Mouse (Mus musculus): ENCODE results near the gene Mrpl33. TPM values are rescaled to one million over a fixed set of nuclear protein-coding genes. Genes with fewer than 3 reads are reported as not detected.

Gene Mrpl33
- polyA plus RNA-seq, 1 experiment from 2014 or later = 305 TPM

GRCm38 (mm10) chr5:31680183-31680582, 83.4 kb downstream of the Mrpl33 start:
- ATAC-seq (ENCODE audit: low read depth) = no peak
- Histone ChIP-seq H3K4me2 (ENCODE audit: low read depth, low read length) (no peak overlapping the region), H3K4me3 (ENCODE audit: low read depth, low read length) (no peak overlapping the region), H3K9me3 (ENCODE audit: control insufficient read depth, low read length) (no peaks in the 10 kb centered on the region), H3K27ac (replicated peaks; ENCODE audit: low read depth, low read length) (no peak overlapping the region), H3K9ac (ENCODE audit: low read depth, low read length) (no peak overlapping the region), H3K4me1 (ENCODE audit: control insufficient read depth, insufficient read depth, low read length) (no peaks in the 10 kb centered on the region), H3K27me3 (replicated peaks; ENCODE audit: control insufficient read depth, insufficient read depth, low read length) (no peaks in the 10 kb centered on the region), H3K36me3 (ENCODE audit: control insufficient read depth, insufficient read depth, low read length) (no peaks in the 10 kb centered on the region)
- 73% methylated on average over 4 of the region's 4 CpGs for WGBS
- DNase-seq (ENCODE audit: low spot score) = no peak

GRCm38 (mm10) chr5:31682305-31682704, 85.6 kb downstream of the Mrpl33 start:
- H3K4me2 ChIP-seq (ENCODE audit: low read depth, low read length) = no peak overlapping the region
- no peak for DNase-seq (ENCODE audit: low spot score)
- no peaks in the 10 kb centered on the region for H3K4me1 ChIP-seq (ENCODE audit: control insufficient read depth, insufficient read depth, low read length)
- H3K36me3 ChIP-seq (ENCODE audit: control insufficient read depth, insufficient read depth, low read length) = no peaks in the 10 kb centered on the region
- no peaks in the 10 kb centered on the region for H3K9me3 ChIP-seq (ENCODE audit: control insufficient read depth, low read length)
- no peak for ATAC-seq (ENCODE audit: low read depth)
- no peak overlapping the region for H3K9ac ChIP-seq (ENCODE audit: low read depth, low read length)
- WGBS = 91% methylated on average over 1 of the region's 1 CpGs
- H3K4me3 ChIP-seq (ENCODE audit: low read depth, low read length) = no peak overlapping the region
- H3K27me3 ChIP-seq (replicated peaks; ENCODE audit: control insufficient read depth, insufficient read depth, low read length) = no peaks in the 10 kb centered on the region
- no peak overlapping the region for H3K27ac ChIP-seq (replicated peaks; ENCODE audit: low read depth, low read length)

GRCm38 (mm10) chr5:31686040-31686439, 89.3 kb downstream of the Mrpl33 start:
- no peaks in the 10 kb centered on the region for H3K9me3 ChIP-seq (ENCODE audit: control insufficient read depth, low read length)
- no peak overlapping the region for H3K4me3 ChIP-seq (ENCODE audit: low read depth, low read length)
- no peak overlapping the region for H3K27ac ChIP-seq (replicated peaks; ENCODE audit: low read depth, low read length)
- no peak for DNase-seq (ENCODE audit: low spot score)
- no peak overlapping the region for H3K9ac ChIP-seq (ENCODE audit: low read depth, low read length)
- no peaks in the 10 kb centered on the region for H3K27me3 ChIP-seq (replicated peaks; ENCODE audit: control insufficient read depth, insufficient read depth, low read length)
- H3K4me2 ChIP-seq (ENCODE audit: low read depth, low read length) = no peak overlapping the region
- WGBS = 63% methylated on average over 2 of the region's 2 CpGs
- no peaks in the 10 kb centered on the region for H3K36me3 ChIP-seq (ENCODE audit: control insufficient read depth, insufficient read depth, low read length)
- no peak for ATAC-seq (ENCODE audit: low read depth)
- H3K4me1 ChIP-seq (ENCODE audit: control insufficient read depth, insufficient read depth, low read length) = no peaks in the 10 kb centered on the region

- H3K9me3 ChIP-seq (ENCODE audit: control insufficient read depth, low read length) = no peaks in the 10 kb centered on the region
- WGBS = 87% methylated on average over 3 of the region's 3 CpGs
- H3K9ac ChIP-seq (ENCODE audit: low read depth, low read length) = no peak overlapping the region
These were observed 91.2 kb downstream of the Mrpl33 start for GRCm38 (mm10) chr5:31687972-31688371.

GRCm38 (mm10) chr5:31693191-31693590, 96.5 kb downstream of the Mrpl33 start:
- ATAC-seq (ENCODE audit: low read depth) = no peak
- H3K27ac ChIP-seq (replicated peaks; ENCODE audit: low read depth, low read length) = no peak overlapping the region
- peak; percentile 81 for DNase-seq (ENCODE audit: low spot score)
- H3K9ac ChIP-seq (ENCODE audit: low read depth, low read length) = no peak overlapping the region
- H3K27me3 ChIP-seq (replicated peaks; ENCODE audit: control insufficient read depth, insufficient read depth, low read length) = no peaks in the 10 kb centered on the region
- H3K4me2 ChIP-seq (ENCODE audit: low read depth, low read length) = no peak overlapping the region
- no peaks in the 10 kb centered on the region for H3K36me3 ChIP-seq (ENCODE audit: control insufficient read depth, insufficient read depth, low read length)
- no peak overlapping the region for H3K4me3 ChIP-seq (ENCODE audit: low read depth, low read length)
- H3K9me3 ChIP-seq (ENCODE audit: control insufficient read depth, low read length) = no peaks in the 10 kb centered on the region
- peaks cover 5% of the 10 kb centered on the region for H3K4me1 ChIP-seq (ENCODE audit: control insufficient read depth, insufficient read depth, low read length)

More at GRCm38 (mm10) chr5:31687972-31688371, 91.2 kb downstream of the Mrpl33 start:
- H3K4me3 ChIP-seq (ENCODE audit: low read depth, low read length) = no peak overlapping the region
- DNase-seq (ENCODE audit: low spot score) (no peak), ATAC-seq (ENCODE audit: low read depth) (no peak)
- no peak overlapping the region for H3K27ac ChIP-seq (replicated peaks; ENCODE audit: low read depth, low read length)
- no peaks in the 10 kb centered on the region for H3K27me3 ChIP-seq (replicated peaks; ENCODE audit: control insufficient read depth, insufficient read depth, low read length)
- H3K4me2 ChIP-seq (ENCODE audit: low read depth, low read length) = no peak overlapping the region
- H3K4me1 ChIP-seq (ENCODE audit: control insufficient read depth, insufficient read depth, low read length) = no peaks in the 10 kb centered on the region; the same call in 1 of the 2 replicates
- H3K36me3 ChIP-seq (ENCODE audit: control insufficient read depth, insufficient read depth, low read length) = no peaks in the 10 kb centered on the region

GRCm38 (mm10) chr5:31696971-31697643, 100.4 kb downstream of the Mrpl33 start, which contains the start of gene Rbks:
Gene Rbks, minus strand, starts transcription at chr5:31697627.
- Histone ChIP-seq H3K4me1 (ENCODE audit: control insufficient read depth, insufficient read depth, low read length) (peaks cover 8% of the 10 kb centered on the region), H3K4me2 (ENCODE audit: low read depth, low read length) (peak within 1 kb of the TSS; percentile 83), H3K36me3 (ENCODE audit: control insufficient read depth, insufficient read depth, low read length) (no peaks in the 10 kb centered on the region), H3K4me3 (ENCODE audit: low read depth, low read length) (peak within 1 kb of the TSS; percentile 83), H3K9me3 (ENCODE audit: control insufficient read depth, low read length) (no peaks in the 10 kb centered on the region), H3K27me3 (replicated peaks; ENCODE audit: control insufficient read depth, insufficient read depth, low read length) (no peaks in the 10 kb centered on the region), H3K9ac (ENCODE audit: low read depth, low read length) (peak within 1 kb of the TSS; percentile 87), H3K27ac (replicated peaks; ENCODE audit: low read depth, low read length) (peak within 1 kb of the TSS; percentile 91)
- ATAC-seq (ENCODE audit: low read depth) = no peak; the same call in 1 of the 2 replicates
- whole genome bisulfite sequencing = 8% methylated on average over 17 of the region's 18 CpGs
- no peak for DNase-seq (ENCODE audit: low spot score)

GRCm38 (mm10) chr5:31697644-31698296, 101.0 kb downstream of the Mrpl33 start, which contains the start of gene Babam2:
Gene Babam2, plus strand, starts transcription at chr5:31697684.
- Histone ChIP-seq H3K4me3 (ENCODE audit: low read depth, low read length) (peak within 1 kb of the TSS; percentile 83), H3K27me3 (replicated peaks; ENCODE audit: control insufficient read depth, insufficient read depth, low read length) (no peaks in the 10 kb centered on the region), H3K27ac (replicated peaks; ENCODE audit: low read depth, low read length) (peak within 1 kb of the TSS; percentile 91), H3K36me3 (ENCODE audit: control insufficient read depth, insufficient read depth, low read length) (no peaks in the 10 kb centered on the region), H3K9me3 (ENCODE audit: control insufficient read depth, low read length) (no peaks in the 10 kb centered on the region), H3K4me2 (ENCODE audit: low read depth, low read length) (peak within 1 kb of the TSS; percentile 83), H3K9ac (ENCODE audit: low read depth, low read length) (peak within 1 kb of the TSS; percentile 87), H3K4me1 (ENCODE audit: control insufficient read depth, insufficient read depth, low read length) (peaks cover 8% of the 10 kb centered on the region)
- peak; percentile 96 for ATAC-seq (ENCODE audit: low read depth)
- WGBS = under 1% methylated on average over 45 of the region's 71 CpGs
- DNase-seq (ENCODE audit: low spot score) = peak; percentile 94

GRCm38 (mm10) chr5:31698297-31698726, 101.6 kb downstream of the Mrpl33 start:
- Histone ChIP-seq H3K4me3 (ENCODE audit: low read depth, low read length) (peak overlapping the region; percentile 83), H3K36me3 (ENCODE audit: control insufficient read depth, insufficient read depth, low read length) (no peaks in the 10 kb centered on the region), H3K27me3 (replicated peaks; ENCODE audit: control insufficient read depth, insufficient read depth, low read length) (no peaks in the 10 kb centered on the region), H3K9ac (ENCODE audit: low read depth, low read length) (peak overlapping the region; percentile 87), H3K9me3 (ENCODE audit: control insufficient read depth, low read length) (no peaks in the 10 kb centered on the region), H3K4me1 (ENCODE audit: control insufficient read depth, insufficient read depth, low read length) (peaks cover 8% of the 10 kb centered on the region), H3K4me2 (ENCODE audit: low read depth, low read length) (peak overlapping the region; percentile 83), H3K27ac (replicated peaks; ENCODE audit: low read depth, low read length) (peak overlapping the region; percentile 91)
- DNase-seq (ENCODE audit: low spot score) = peak; percentile 86
- 3% methylated on average over 16 of the region's 16 CpGs for WGBS
- peak; percentile 63 for ATAC-seq (ENCODE audit: low read depth)
